Mouse (Mus musculus) large intestine, adult 2 months (tissue): ENCODE measurements around the gene Lsm4. TPM values are rescaled to one million over a fixed set of nuclear protein-coding genes. Genes with fewer than 3 reads are reported as not detected.

Experiments used
- DNase-seq: peaks from one replicate; pipeline ENCODE4 v3.0.0-alpha.2; 2012; ENCODE audit warnings: low read depth, low spot score
- WGBS: fragments of 180-500 bp; shearing (Covaris S2); methylation state at CpG from one replicate; pipeline ENCODE4 v1.1.7; 2018; 5-methylcytosine and 5-hydroxymethylcytosine counted together
- polyA plus RNA-seq: library from polyadenylated mRNA; depleted of rRNA; stranded (reverse); fragments of >200 nt; gene quantifications from 2 replicates; pipeline ENCODE4 v1.2.3, GENCODE M21; 2012; rRNA removed

Lsm4 gene
- 147 TPM in 2 replicates for polyA plus RNA-seq

DNA sequence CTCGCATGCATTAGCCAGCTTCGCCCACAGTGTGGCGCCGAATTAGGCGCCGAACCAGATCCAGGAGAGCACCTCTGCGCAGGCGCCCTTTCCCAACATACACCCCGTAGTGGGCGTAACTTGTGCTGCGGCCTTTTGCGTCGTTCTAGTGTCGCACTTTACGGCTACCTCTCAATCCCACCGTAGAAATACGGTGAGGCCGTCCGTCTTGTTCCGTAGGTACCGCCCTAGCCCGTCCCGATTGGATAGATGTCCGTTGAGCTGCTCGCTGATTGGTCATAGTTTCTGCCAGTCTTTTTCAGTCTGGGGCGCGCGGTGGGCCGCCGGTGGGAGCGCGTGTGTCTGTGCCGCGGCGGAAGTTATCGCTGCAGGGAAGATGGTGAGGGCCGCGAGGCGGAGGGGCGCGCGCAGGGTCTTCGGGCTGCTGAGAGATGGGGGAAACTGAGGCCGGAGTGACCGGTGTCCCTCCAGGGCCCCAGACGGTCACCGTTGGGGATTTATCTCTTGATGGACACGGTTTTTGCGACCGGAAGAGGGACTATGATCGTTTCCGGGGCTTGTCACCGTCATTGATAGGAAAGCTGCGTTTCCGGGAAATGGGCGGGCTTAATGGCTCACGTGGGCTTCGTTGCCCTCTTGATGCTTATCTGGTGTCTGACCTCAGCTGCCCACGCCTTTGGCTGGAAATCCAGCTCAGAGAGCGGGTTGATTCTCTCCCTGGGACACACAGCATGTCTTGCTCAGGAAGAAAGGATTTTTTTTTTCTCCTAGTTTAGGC lies at the start of gene Lsm4:
TSS of gene Lsm4 (plus strand) at position 170 of the 778 bp plus-strand sequence.
- under 1% methylated on average over 60 of the region's 60 CpGs for WGBS

DNA sequence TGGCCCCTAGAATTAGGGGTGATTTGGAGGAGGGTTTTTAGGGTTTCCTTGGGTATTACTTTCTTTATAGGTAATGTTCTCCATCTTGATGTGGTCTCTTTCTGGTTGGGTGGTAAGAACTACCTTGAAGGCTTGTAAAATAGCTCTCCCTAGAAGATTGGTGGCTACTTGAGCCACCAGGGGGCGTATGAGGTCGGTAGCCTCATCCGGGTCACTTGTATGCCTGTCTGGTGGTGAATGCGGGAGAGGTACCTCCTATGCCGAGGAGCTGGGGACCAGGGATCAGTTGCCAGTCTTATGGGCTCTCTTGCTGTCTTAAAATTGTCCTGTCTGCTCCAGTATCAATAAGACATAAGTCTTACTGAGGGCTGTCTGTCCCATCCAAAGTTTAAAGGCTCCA lies 47.9 kb upstream of the Lsm4 start:
- 5% methylated on average over 5 of the region's 5 CpGs for WGBS
- DNase-seq = no peak

More for the DNA sequence above, at the start of gene Lsm4:
- peak; percentile 93 for DNase-seq

DNA sequence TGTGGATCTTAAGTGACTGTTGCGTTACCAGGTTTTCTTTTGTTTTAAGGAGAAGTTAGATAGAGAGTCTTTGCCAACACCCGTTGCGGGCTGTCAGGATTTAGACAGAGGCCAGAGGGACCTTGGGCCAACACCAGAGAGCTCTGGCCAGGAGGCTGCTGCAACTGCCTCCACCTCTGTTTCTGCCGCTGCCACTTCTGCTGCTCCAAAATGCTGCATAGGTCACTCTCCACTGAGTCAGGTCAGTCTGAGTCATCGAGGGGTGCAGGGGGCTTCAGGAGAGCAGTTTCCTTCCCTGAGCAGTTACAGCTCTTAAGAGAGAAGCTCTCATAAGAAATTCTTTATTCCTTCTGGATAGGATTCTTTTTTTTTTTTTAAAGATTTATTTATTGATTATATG lies 46.0 kb upstream of the Lsm4 start:
- WGBS = 84% methylated on average over 5 of the region's 5 CpGs
- DNase-seq = no peak

DNA sequence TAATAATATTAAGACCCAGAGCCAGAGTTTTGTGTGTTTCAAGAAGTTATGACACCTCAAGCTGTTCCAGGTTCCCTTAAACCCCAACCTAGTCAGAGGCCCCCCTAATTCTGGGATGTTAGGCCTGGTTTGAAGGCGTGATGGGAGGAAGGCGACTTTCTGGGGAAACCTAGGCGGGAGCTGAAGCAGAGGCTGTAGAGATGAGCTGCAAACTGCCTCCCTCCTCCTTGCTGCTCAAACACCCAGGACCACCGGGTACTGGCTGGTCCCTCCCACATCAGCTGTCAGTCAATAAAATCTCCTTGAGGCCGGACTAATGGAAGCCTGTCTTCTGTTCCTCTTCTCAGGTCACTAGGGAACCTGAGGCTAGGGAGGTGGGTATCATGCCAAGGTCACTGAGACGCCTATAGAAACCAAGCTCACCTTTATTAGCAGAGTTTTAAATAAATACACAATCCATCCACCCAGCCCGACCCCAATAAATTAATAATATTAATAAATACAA lies 44.0 kb upstream of the Lsm4 start:
- DNase-seq = no peak
- 55% methylated on average over 7 of the region's 7 CpGs for WGBS

DNA sequence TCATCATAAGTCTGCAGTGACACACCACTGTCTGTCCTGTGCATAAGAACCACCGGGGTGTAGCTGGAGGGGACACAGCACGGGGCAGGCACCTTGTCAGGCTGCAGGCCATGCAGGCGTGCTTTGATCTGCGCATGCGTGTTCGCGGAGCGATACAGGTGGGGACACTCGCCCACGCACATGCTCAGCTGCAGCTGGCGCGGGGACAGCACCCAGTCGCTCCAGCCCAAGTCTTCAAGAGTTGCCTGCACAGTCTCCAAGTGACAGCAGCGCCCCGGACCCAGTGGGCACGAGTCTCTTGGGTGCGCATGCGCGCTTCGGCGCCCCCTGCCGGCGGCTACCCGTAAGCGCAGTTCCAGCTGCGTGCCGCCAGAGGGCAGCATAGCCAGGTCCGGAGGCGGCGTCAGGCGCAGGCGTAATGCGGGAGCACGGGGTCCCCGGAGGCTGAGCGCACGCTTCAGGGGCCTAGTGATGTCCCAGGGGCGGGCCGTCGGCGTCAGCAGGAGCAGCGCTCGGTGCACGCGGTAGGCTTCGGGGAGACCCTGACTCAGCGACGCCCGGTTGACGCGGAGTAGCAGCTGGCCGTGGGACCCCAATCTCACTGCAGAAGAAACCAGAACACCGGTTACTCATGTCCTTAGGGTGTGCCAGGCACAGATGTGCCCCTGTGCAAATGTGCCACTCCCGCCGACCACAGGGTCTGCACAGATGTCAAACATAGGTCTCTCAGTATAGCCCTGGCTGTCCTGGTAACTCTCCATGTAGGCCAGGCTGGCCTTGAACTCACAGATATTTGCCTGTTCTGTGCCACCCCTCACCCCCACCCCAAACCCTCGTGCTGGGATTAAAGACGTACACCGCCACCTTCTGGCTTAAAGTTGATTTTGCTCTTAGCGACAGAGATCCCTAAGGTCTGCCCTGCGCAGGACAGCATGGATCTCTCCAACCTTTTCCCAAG lies 43.2 kb upstream of the Lsm4 start:
- DNase-seq = no peak
- WGBS = under 1% methylated on average over 60 of the region's 60 CpGs

DNA sequence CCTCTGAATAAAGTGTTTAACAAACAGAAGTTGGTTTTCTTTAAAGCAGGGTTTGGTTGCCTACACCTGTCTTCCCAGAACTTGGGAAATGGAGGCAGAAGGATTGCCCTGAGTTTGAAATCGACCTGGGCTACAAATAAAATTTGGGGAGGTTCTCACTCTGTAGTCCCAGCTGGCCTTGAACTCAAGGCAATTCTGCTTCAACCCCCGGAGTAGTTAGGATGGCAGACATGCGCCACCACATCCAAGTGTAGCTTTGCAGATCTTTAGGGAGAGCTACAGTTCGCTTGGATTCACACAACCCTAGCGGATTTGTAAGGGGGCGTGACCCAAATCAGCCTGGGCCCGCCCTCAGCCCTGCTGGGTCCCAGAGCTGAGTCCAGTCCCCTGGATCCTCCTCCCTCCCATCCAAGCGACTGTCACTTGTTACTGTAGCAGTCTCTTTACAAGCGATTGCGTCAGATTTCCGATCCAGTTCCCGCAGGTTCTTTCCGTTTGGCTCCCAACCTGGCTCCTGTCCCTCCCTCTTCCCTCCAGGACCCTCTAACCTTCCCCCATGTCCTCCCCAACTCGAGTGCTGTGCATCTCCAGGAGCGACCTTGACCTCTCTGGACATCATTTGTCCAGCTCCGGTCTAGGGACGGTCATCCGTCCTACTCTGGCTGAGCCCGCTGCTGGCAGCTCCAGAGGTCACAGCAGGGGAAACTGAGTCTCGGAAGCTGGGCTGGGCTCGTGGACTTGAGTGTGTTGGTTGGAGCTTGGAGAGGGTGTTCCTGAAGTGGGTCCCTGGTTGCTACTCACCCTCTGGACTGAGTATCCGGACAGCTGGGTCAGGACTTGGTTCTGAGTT lies 42.3 kb upstream of the Lsm4 start:
- no peak for DNase-seq
- WGBS = 6% methylated on average over 22 of the region's 22 CpGs

DNA sequence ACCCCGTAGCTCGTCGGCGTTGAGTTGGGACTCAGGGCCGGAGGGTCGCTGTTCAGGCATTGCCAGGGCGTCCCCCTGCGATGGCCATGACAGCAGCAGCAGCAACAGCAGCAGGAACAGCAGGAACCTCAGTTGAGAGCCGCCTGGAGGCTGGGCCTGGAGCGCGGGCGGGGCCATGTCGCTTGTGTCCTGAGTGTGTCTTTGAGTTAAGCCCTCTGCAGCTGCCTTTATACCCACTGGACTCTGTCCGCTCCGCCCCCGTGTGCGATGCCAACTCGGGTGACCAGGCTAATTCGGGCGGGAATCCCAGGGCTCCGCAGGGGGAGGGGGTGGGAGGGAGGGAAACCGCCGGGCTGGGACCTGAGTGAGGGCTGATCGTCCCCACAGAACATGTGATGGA lies 41.6 kb upstream of the Lsm4 start:
- DNase-seq = no peak
- 7% methylated on average over 24 of the region's 24 CpGs for WGBS

DNA sequence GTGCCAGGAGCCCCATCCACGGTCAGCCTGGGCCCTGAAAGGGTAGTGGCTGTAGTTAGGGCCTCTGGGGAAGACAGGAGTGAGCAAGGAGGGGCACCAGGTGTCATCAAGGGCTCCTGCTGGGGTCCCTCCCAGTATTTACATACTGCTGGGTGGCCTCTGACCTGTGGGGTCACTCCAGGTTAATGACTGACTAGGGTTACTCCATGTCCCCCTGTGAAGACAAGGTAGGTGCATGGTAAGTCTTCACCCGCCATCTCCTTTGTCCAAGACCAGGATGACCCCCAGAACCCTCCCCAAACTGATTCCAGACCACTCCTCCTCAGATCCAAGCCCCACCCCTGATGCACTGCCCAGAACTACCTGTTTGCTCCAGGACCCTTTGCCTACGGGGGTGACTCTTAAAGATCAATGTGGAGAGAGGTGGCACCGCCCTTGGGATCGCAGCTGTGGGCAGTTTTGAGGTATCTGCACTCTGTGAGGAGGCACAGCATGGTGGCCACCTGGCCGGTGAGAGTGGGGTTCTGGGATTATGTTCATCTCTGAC lies 40.6 kb upstream of the Lsm4 start, which contains the start of gene Gdf15:
TSS of gene Gdf15 (minus strand) at position 111 of the 547 bp plus-strand sequence.
- DNase-seq = no peak
- WGBS = 84% methylated on average over 6 of the region's 6 CpGs

DNA sequence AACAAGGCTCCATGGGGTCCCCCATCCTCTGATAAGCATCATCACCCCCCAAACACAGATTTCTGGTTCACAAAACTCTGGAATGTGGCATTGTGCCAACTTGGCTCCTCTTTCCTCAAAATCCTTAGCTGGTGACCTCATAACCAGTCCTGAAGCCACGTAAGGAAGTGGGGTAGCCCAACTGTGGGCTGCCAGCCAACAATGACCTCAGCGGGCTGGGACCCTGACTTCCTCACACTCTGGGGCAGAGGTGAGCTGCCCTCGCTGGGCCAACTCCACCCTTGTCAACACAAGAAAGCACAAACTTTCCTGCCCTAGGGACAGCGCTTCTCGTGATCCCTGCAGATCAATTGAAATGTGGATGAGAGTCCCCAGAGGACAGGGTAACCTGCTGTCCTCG lies 39.0 kb upstream of the Lsm4 start:
- 13% methylated on average over 6 of the region's 6 CpGs for WGBS
- DNase-seq = no peak

DNA sequence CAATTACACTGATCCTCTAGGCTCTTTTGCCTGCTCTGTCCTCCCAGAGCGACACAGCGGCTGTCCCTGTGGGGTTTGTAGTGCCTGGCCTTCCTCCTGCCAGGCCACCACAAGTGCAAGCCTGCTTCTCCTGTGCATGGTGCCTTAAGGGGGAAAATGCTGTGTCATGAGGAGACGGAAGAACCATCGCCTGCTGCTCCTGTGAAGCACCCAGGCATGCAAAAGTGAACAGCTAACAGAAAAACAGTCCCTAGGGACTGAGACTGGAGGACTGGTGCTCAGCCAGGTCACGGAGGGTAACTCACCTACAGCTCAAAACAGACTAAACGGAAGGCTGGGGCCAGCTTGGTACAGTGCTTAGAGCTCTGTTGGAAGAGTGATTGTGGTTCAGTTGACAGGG lies 37.5 kb upstream of the Lsm4 start:
- WGBS = 65% methylated on average over 6 of the region's 6 CpGs
- no peak for DNase-seq

DNA sequence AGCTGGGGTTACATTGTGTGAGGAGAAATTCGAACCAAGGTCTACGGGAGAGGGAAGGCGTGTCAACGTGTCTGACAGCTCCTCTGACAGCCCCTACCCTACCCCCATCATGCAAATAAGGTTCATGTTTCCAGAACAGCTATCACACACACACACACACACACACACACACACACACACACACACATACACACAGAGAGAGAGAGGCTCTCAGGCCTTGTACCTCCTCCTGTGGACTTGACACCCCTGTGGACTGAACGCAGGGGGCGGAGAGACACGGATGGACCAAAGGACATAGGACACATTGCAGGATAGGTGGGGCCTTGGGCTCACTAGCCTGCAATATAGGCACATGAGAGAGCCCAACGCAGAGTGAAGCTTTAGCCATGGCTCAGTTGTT lies 36.2 kb upstream of the Lsm4 start:
- DNase-seq = no peak
- WGBS = 29% methylated on average over 8 of the region's 8 CpGs

DNA sequence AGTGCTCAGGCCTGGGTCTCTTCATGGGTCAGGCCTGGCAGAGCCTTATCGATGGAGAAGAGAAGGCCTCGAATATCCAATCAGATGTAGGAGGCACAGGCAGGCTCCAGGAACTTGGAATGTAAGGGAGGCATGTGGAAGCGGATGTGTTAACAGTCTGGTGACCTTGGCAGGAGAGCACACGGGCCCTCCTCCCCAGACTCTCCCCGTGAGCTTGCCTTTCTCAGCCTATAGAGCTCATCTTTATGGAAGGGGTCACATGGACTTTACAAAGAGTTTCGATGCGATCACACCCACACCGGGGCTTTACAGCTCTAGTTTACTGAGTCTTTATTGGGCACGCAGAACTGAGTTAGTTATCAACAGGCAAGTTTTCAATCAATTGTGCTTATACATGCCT lies 34.3 kb upstream of the Lsm4 start:
- no peak for DNase-seq
- 41% methylated on average over 9 of the region's 9 CpGs for WGBS

DNA sequence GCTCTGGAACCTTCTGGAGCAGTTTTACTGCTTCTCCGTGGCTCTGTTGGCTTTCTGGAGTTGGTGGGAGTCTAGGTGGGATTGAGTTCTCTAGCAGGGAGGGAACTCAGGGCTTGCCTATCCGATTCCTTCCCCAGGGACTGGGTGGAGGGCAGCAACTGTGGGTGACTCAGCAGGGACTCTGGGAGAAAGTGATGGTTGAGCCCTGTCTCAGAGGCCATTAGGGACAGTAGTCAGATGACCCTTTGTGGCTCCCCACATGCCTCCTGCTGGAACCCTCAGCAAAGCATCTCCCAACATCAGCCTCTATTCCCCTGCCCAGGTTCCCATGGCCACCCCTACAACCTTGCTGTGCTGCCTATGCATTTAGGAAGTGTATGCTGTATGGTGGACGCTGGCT lies 30.0 kb upstream of the Lsm4 start:
- no peak for DNase-seq
- 74% methylated on average over 3 of the region's 3 CpGs for WGBS

DNA sequence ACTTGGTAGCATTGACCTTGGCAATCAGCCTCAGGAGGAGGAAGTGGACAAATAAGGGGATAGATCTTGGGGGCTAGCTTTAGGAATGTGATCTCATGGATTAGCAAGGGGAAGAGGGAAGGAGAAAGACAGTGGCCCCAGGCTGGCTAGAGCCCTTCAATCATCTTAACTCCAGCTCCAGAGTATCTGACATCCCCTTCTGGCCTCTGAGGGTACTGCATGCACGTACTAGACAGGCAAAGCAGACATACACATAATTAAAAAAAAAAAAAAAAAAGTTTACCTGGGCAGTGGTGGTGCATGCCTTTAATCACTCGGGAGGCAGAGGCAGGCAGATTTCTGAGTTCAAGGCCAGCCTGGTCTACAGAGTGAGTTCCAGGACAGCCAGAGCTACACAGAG lies 29.0 kb upstream of the Lsm4 start:
- DNase-seq = no peak
- WGBS = 89% methylated on average over 2 of the region's 2 CpGs

DNA sequence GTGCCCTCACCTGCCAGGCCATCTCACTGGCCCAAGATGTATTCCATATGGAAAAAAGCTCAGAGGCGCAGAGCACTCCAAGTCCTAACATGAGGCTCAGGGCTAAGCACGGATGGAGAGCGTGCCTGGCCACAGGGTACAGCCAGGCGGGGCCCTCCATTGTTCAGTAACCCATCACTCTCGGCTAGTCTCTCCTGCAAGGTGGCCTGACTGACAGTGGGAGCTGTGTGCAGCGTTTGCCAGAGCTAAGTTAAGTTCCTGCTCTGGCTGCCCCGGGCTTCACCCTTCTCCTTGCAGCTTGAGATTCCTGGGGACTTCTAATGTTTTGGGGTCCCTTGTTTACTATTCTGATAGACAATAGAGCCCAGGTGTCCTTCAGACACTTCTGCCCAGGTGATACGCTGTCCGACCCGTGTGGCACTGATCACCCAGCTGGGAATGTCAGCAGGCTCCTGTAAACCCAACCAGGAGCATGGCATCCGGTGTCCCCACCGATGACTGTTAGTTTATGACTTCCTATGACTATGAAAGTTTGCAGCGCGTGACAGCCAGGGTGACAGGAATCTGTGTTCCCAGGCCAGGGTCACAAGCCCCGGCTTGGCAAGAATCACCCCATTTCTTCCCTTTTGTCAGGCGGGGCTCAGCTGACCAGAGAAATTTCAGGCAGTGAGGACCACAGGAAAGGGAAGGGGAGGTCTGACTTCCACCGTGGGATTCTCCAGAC lies 27.4 kb upstream of the Lsm4 start:
- DNase-seq = no peak
- WGBS = 30% methylated on average over 17 of the region's 17 CpGs

DNA sequence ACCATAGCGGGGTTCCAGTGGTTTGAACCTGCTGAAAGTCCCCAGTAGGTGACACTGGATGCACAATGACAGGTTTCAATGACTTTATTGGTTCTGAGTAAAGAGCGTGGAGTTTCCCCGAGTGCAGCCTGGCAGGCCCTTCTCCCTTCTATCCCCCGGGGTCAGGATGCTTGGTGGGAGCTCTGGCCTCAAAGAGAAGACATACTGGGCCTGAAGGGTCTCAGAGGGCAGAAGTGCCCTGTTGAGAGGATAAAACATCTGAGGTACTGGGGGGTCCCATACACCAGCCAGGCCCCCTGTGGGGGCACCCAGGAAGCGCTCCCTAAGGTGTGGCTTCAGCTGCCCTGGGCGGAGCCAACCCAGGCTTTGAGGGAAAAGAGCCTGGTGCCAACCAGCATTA lies 26.7 kb upstream of the Lsm4 start:
- no peak for DNase-seq
- WGBS = 44% methylated on average over 6 of the region's 6 CpGs

DNA sequence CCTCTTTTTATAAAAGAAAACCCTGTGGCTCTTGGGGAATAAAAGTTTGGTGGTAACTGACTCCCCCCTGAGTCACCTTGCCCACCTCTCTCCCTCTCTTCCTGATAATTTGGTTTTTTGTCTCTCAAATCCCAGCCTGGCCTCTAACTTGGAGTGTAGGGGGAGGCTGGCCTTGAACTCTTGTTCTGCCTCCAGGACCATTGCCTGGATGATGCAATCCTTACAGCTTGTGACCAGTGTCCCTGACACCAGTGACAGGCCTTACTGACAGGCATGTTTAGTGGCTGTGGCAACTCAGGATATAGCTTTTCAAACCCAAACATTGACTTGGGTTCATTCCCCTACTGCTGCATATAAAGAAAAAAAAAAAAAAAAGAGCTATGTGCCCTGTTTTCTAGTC lies 26.3 kb upstream of the Lsm4 start:
- DNase-seq = no peak

DNA sequence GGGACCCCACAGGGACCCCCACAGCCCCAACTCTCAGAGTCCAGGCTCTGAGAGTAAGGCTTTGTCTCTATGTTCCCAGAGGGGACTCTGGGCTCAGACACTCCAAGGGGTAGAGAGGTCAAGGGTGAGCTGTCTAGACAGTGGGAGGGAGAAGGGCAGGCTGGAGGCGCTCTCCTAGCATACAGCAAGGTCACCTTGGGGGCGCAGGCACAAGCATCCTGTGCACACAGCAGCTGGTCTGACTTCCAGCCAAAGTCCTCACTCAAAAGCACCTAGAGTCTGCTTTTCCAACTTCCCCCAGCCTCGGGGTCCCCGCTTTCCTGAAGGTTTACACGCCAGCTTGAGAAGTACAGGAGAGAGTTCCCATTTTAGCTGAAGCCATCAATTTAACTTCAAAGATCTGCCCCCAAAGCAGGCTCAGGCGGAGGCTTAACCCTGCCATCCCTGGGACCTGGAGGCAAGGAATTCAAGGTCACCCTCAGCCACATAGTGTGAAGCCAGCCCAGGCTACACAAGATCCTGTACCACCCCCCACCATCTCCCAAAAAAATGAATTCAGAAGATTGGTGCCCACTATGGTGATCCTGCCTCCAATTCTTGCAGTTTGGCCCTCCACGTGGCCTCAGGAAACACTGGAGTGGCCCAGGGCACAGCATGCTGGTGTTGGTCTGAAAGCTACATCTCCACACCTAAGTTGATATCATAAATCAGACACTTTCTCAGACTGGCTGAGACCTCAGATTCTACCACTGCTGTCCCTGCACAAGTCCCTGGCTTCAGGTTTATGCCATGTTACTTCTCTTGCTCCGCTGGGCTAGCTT lies 25.5 kb upstream of the Lsm4 start:
- 67% methylated on average over 8 of the region's 8 CpGs for WGBS

More for the DNA sequence above, 25.5 kb upstream of the Lsm4 start:
- no peak for DNase-seq
